Mouse (Mus musculus) kidney, adult 11 months (tissue): ENCODE data around the gene Snf8.

Experiments
- DNase-seq: peaks from one replicate; pipeline ENCODE4 v3.0.0; 2022

Gene Snf8

GRCm38 (mm10) chr11:96034596-96035052 is at the start of gene Snf8:
TSS of gene Snf8 (plus strand) at chr11:96034885.
- peak; percentile 91 for DNase-seq

DNA sequence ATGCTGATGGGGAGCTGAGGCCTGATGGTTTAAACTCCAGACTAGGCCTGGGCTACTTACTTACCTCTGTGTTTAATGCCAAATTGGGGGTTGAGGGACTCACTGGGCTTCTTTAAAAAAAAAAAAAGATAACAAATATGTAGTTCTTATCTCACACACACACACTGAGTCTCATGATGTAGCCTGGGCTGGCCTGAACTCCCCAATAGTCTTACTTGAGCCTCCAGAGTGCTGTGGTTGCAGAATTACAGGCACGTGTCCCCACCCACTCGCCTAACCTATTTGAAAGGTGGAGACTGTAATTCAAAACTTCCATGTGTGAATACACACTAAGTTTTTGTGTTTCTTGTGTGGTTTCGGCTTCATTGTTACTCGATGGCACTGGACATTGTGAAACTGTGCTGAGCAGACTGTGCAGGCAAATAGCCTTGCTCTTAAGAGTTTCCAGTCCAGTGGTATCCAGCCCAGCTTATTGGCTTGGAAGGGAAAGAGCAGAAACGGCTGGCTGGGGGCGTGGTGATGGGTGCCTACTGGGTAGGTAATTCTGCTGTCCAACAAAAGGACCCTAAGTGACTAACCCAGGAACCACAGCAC is 46.7 kb upstream of the Snf8 start:
- no peak for DNase-seq

- peak; percentile 82 for DNase-seq
Observed at GRCm38 (mm10) chr11:95988533-95988932, 46.2 kb upstream of the Snf8 start.

- no peak for DNase-seq
Observed at GRCm38 (mm10) chr11:95989864-95990263, 44.8 kb upstream of the Snf8 start.

- DNase-seq: no peak
Observed at GRCm38 (mm10) chr11:95990431-95990830, 44.3 kb upstream of the Snf8 start.

GRCm38 (mm10) chr11:95990886-95991708 is 43.6 kb upstream of the Snf8 start:
- DNase-seq: no peak

DNA sequence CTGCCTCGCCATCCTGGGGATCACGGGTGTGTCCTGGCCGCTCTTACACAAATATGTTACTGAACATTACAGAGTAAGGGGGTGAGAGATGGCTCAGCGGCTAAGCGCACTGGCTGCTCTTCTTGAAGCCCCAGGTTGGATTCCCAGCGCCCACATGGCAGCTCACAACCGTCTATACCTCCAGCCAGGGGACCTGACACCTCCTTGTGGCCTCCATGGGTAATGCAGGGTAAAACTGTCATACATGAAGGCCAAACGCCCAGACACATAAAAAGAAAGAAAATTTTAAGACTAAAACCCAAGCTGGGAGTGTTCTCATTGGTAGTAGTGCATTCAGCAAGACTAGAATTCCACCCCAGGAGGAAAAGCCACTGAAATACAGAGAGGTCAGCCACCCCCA is 40.5 kb upstream of the Snf8 start:
- no peak for DNase-seq

DNA sequence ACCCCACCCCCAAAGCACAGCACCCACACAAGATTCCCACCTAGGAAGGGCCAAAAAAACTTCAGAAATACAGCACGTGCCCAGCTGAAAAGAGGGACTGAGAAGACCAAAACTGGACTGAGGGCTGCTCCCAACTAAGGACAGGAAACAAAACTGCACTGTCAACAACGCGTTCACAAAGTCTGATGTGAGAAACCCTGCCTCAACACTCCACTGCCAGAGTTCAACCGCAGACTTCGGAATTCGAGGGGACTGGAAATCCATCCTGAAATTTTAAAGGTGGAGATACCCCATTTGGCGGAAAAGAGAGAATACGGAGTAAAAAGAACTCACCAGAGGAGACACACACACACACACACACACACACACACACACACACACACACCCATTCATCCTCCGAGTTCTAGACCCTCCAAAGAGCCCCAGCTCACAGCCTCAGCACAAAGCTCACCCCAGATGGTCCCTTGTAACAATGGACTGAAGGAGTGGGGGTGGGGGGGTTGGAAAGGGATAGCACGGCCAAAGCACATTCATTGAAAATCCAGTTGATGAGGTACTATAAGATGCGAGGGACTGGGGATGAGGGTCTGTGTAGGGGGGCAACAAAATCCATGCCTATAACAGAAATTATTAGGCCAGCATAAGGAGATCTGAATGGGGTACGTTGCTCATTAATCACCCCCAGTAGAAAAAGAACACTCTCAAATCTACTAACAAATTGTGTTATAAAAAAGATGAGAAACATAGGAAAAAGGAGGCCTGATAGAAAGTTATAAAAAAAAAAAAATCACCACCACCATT is 31.4 kb upstream of the Snf8 start:
- DNase-seq: no peak

DNA sequence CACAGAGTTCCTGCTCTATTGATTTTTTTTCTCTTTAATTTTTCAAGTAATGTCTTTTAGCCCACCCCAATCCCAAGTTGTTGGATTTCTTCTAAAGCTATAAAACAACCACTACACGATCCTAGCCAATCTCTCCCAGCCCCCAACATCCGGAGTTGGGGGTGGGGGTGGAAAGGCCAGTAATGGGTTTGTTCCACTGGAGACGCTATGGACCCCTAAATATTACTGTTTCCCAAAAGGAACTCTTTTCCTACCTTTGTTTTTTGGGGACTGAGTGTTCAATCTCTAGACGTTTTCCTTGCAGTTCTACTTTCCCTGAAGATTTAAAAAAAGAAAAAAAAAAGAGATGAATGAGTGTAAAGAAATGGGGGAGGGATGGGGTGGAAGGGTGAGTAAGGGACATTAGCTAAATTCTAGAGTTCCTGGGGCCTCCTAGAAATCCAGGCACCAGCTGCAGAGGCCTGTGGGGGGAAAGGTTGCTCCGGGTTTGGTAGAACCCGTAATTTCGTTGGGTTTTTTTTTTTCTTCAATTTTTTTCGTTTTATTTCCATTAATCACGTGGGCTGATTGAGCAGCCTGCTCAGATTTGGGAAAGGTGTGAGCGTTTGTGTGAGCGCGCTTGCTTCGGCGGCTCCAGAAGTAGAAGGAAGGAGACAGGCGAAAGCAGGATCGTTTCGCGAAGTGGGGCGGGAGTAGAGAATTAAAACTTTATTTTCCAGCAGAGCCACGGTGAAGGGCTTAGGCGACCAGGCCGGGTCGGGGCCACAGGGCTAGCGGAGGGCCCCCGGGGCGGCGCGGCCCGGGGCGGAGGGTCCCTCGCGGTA is 30.5 kb upstream of the Snf8 start:
- DNase-seq: no peak

- DNase-seq: no peak
Observed at GRCm38 (mm10) chr11:96004793-96005402, 29.8 kb upstream of the Snf8 start.

GRCm38 (mm10) chr11:96005403-96006271 is 29.0 kb upstream of the Snf8 start, which contains the start of gene Igf2bp1:
TSS of gene Igf2bp1 (minus strand) at chr11:96005940.
- DNase-seq: no peak

- DNase-seq: no peak
Observed at GRCm38 (mm10) chr11:96006367-96006851, 28.3 kb upstream of the Snf8 start.

- no peak for DNase-seq
Observed at GRCm38 (mm10) chr11:96006852-96007515, 27.7 kb upstream of the Snf8 start.

DNA sequence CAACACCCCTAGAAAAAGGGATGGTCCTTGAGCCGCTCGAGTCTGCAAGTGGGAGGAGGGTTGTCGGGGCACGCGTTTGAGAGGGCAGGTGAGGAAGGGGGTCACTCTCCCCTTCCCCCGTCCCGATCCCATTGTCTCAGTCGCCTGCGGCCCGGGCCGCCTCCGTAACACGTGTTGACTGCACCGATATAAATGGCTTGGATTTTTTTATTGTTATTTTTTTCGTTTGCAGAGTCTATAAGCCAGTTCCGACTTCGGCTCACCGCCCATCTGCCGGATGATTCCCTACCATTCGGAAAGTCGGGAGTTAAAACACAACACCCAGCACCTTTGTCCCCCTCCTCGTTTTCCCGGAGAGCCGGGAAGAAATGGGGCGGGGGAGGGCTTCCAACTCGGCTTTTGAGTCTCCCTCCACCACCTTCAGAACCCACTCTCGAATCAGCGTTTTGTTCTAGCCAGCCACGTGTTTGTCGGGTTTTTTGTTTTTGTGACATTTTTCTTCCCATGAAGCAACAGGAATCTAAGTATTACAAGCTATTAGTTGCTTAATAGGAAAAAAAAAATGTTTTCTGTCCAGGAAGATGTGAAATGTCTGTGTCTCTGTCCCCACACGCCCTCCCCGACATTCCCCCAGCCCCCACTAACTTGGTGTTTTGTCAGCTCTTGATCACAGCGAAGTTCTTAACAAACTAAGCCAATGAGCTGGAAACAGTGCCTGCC is 27.0 kb upstream of the Snf8 start:
- DNase-seq: no peak

GRCm38 (mm10) chr11:96008827-96009226 is 25.9 kb upstream of the Snf8 start:
- DNase-seq: no peak

GRCm38 (mm10) chr11:96011982-96012381 is 22.7 kb upstream of the Snf8 start:
- DNase-seq: no peak

GRCm38 (mm10) chr11:96015421-96015820 is 19.3 kb upstream of the Snf8 start:
- no peak for DNase-seq

GRCm38 (mm10) chr11:96017941-96018351 is 16.7 kb upstream of the Snf8 start:
- no peak for DNase-seq

GRCm38 (mm10) chr11:96020622-96021021 is 14.1 kb upstream of the Snf8 start:
- DNase-seq: no peak

DNA sequence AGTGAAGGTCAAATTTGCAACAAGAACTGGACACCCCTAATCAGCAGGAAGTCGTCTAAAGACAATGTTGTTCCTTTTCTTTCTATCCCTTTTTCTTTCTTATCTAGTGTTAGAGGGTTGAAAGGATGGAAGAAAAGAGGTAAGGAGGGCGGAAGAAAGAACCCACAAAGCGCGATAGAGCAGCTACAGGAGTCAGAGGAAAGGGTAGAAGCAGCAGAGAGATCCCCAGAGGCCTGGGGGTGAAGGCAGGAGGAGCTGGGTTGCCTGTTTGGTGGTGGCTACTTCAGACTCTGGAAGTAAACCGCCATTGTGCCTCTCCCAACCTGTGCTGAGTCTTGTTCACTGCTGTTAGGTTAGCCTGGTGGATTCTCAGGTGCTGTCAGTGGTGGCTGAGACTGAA is 6.6 kb upstream of the Snf8 start:
- no peak for DNase-seq
